Mouse (Mus musculus) ES-E14 (cell line): Measurements from ENCODE around the gene Dkkl1. TPM values are rescaled to one million over a fixed set of nuclear protein-coding genes. Genes with fewer than 3 reads are reported as not detected.

Experiments used
- DNase-seq: peaks from one replicate; pipeline ENCODE4 v3.0.0-alpha.2; 2013; ENCODE audit warnings: low read depth, low spot score
- H3K27ac ChIP-seq: 2 replicates; pipeline ENCODE4 v1.5.1; 2012; ENCODE audit warnings: low read depth, mild to moderate bottlenecking, low read length, moderate library complexity, mixed read lengths; ENCODE audit not compliant: poor library complexity, insufficient read depth, severe bottlenecking
- H3K36me3 ChIP-seq: 2 replicates; pipeline ENCODE4 v1.6.1; 2012; ENCODE audit warnings: mild to moderate bottlenecking, low read length, moderate library complexity, mixed read lengths; ENCODE audit not compliant: control insufficient read depth, poor library complexity, insufficient read depth, severe bottlenecking
- H3K4me1 ChIP-seq, 2 experiments: fragments of 150-350 bp in 1 of 2; sonication (generic) in 1 of 2; 2 replicates each; pipeline ENCODE4 v1.6.1; 2012; ENCODE audit warnings: low read length in 2 of 2, mild to moderate bottlenecking in 1 of 2, mixed read lengths in 1 of 2; ENCODE audit not compliant: control insufficient read depth in 2 of 2, insufficient read depth in 2 of 2, poor library complexity in 1 of 2
- H3K4me3 ChIP-seq, 2 experiments: fragments of 150-350 bp in 1 of 2; sonication (generic) in 1 of 2; 2 replicates each; pipeline ENCODE4 v1.5.1; 2012; ENCODE audit warnings: low read length in 2 of 2, low read depth in 1 of 2, mild to moderate bottlenecking in 1 of 2, mixed read lengths in 1 of 2; ENCODE audit not compliant: insufficient read depth in 1 of 2, poor library complexity in 1 of 2, severe bottlenecking in 1 of 2
- H3K9ac ChIP-seq: 2 replicates; pipeline ENCODE4 v1.6.1; 2012; ENCODE audit warnings: low read depth, mild to moderate bottlenecking, low read length, mixed read lengths; ENCODE audit not compliant: poor library complexity, insufficient read depth, severe bottlenecking
- H3K9me3 ChIP-seq: fragments of 150-350 bp; sonication (generic); 2 replicates; pipeline ENCODE4 v1.6.1; 2012; ENCODE audit warnings: low read depth, mild to moderate bottlenecking, low read length; ENCODE audit not compliant: control insufficient read depth, insufficient read depth
- CHD2 ChIP-seq: IDR thresholded peaks from 2 replicates; pipeline ENCODE4 v1.6.1; 2014; ENCODE audit warnings: mild to moderate bottlenecking, low read depth, low read length, inconsistent platforms
- HCFC1 ChIP-seq: IDR thresholded peaks from 2 replicates; pipeline ENCODE4 v1.6.1; 2012; ENCODE audit warnings: low read length, inconsistent platforms, borderline replicate concordance; ENCODE audit not compliant: insufficient read depth
- MAFK ChIP-seq: IDR thresholded peaks from 2 replicates; pipeline ENCODE4 v1.6.1; 2014; ENCODE audit warnings: mild to moderate bottlenecking, low read depth, low read length, inconsistent platforms; ENCODE audit not compliant: insufficient read depth
- ZC3H11A ChIP-seq: IDR thresholded peaks from 2 replicates; pipeline ENCODE4 v1.6.1; 2012; ENCODE audit warnings: low read depth, mild to moderate bottlenecking, inconsistent platforms, low read length, borderline replicate concordance
- ZNF384 ChIP-seq: IDR thresholded peaks from 2 replicates; pipeline ENCODE4 v1.6.1; 2012; ENCODE audit warnings: low read depth, low read length, inconsistent platforms
- in situ Hi-C, 2 experiments: fragments of 600-800 bp; cut with MboI; formaldehyde crosslinking; loops; one replicate each; pipeline ENCODE4 v1.15.1; 2025; ENCODE audit warnings: low sequenced_read_pairs in 2 of 2, inconsistent platforms in 1 of 2; ENCODE audit not compliant: unreplicated experiment in 2 of 2
- total RNA-seq: library from RNA; depleted of rRNA; stranded (reverse); fragments of 300-350 nt; gene quantifications from 2 replicates; pipeline ENCODE4 v1.2.3, GENCODE M21; 2012

Gene Dkkl1
- total RNA-seq, 1 experiment: 6.9 TPM

DNA sequence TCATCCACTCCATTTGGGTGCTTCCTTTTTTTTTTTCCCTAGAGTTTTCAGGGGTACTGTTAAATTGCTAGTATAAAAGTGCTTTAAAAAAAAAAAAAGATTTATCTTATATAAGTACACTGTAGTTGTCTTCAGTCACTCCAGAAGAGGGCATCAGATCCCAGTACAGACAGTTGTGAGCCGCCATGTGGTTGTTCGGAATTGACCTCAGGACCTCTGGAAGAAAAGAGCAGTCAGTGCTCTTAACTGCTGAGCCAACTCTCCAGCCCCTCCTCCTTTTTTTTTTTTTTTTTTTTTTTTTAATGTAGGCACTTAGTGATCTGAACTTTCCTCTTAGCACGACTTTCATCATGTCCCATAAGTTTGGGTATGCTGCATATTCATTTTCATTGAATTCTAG is 35.7 kb upstream of the Dkkl1 start:
- Histone ChIP-seq H3K36me3 (no peaks in the 10 kb centered on the region), H3K9ac (no peak overlapping the region), H3K27ac (peak overlapping the region; percentile 10; the same call in 1 of the 2 replicates), H3K9me3 (no peaks in the 10 kb centered on the region), H3K4me3 (no peak overlapping the region; a peak in 1 of 4 replicates), H3K4me1 (0 out of 4 replicates have a peak, but pooled peaks cover 0 to 2% of the 10 kb centered on the region in 2 experiments)
- no peak for DNase-seq
- TF ChIP-seq ZC3H11A (no peak), CHD2 (no peak), MAFK (no peak), ZNF384 (peak; percentile 88), HCFC1 (no peak)
- in situ Hi-C loops: no loop called here

DNA sequence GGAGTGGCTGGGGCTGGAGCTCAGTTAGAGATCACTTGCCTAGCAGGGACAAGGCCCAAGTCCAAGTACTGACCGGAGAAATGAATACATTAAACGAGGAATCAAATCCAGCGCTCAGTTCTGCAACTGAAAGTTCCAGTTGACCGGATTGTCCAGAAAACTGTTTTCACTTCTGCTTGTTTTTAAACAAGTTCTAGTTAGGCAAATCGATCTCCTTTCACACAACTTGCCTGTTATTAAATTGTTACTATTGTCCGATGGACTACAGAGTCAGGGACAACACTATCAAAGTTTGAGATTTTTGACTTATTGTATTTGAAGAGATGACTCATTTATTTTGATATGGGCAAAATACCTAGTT is 29.4 kb upstream of the Dkkl1 start:
- Histone ChIP-seq H3K27ac (peak overlapping the region; percentile 85; the same call in 1 of the 2 replicates), H3K4me3 (peak overlapping the region; percentile 32 to 36; a peak in 3 of 4 replicates), H3K9ac (peak overlapping the region; percentile 73; the same call in 1 of the 2 replicates), H3K9me3 (no peaks in the 10 kb centered on the region), H3K36me3 (no peaks in the 10 kb centered on the region), H3K4me1 (peaks cover 11 to 23% of the 10 kb centered on the region in 2 experiments)
- no peak for TF ChIP-seq HCFC1
- no peak for TF ChIP-seq CHD2
- TF ChIP-seq ZNF384: no peak
- no peak for TF ChIP-seq ZC3H11A
- no peak for TF ChIP-seq MAFK
- in situ Hi-C loops: no loop called here
- no peak for DNase-seq

DNA sequence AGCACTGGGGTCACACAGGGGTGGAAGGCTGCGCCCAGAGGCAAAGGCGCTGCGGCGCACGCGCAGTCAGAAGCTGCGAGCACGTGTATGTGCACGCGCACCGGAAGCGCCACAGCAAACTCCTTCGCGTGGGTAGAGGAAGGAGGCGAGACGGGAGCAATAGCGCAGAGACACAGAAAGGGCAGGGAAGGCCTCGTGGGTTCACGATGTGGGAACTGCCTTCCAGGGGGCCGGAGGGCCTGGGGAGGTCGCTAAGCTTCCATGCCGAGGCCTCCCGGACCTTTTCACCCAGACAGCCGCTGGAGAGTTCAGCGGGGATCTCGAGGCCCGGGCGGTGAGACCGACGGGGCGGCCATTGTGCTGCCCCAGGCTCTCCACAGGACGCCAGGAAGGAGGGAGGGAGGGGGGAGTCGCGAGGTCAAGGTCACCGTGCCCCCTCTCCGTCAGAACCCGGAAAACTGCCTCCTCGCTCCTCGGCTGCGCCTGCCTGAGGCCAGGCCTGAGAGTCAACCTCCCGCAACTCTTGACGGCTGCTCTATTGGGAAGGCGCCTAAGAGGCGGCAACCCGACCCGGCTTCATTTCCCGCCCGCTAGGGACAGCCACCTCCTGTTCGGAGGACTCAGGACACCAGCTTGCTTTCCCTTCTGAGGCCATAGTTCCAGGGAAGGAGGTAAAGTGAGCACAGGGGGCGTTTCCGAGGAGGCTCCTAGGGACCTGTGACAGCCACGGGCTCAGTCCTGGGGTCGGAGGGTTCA is 28.9 kb upstream of the Dkkl1 start, which contains the start of gene Slc6a16:
Gene Slc6a16, plus strand, starts transcription at position 453 of the 756 bp plus-strand sequence.
- TF ChIP-seq CHD2 (no peak), HCFC1 (no peak), ZC3H11A (no peak), ZNF384 (no peak), MAFK (no peak)
- no peaks in the 10 kb centered on the region for H3K9me3 ChIP-seq
- H3K27ac ChIP-seq: peak within 1 kb of the TSS; percentile 85; the same call in 1 of the 2 replicates
- in situ Hi-C loops: no loop called here
- H3K4me1 ChIP-seq: peaks cover 11 to 23% of the 10 kb centered on the region in 2 experiments
- peak within 1 kb of the TSS; percentile 32 to 36 for H3K4me3 ChIP-seq
- peak; percentile 89 for DNase-seq
- peak within 1 kb of the TSS; percentile 73 for H3K9ac ChIP-seq
- H3K36me3 ChIP-seq: no peaks in the 10 kb centered on the region

GRCm38 (mm10) chr7:45240109-45240508 is 28.2 kb upstream of the Dkkl1 start:
- TF ChIP-seq ZNF384 (no peak), HCFC1 (no peak), ZC3H11A (no peak), MAFK (no peak), CHD2 (no peak)
- DNase-seq: no peak
- no peaks in the 10 kb centered on the region for H3K36me3 ChIP-seq
- no peak overlapping the region; the same call in 1 of the 2 replicates for H3K9ac ChIP-seq
- in situ Hi-C loops: no loop called here
- no peaks in the 10 kb centered on the region for H3K9me3 ChIP-seq
- H3K27ac ChIP-seq: peak overlapping the region; percentile 85; the same call in 1 of the 2 replicates
- H3K4me3 ChIP-seq: no peak overlapping the region
- peaks cover 11 to 26% of the 10 kb centered on the region in 2 experiments for H3K4me1 ChIP-seq
